Mouse (Mus musculus) urinary bladder, postnatal 4 days (tissue): ENCODE measurements around the gene Lyst.
"Not testable (repeated sequence)": the region's sequence is repeated elsewhere in the genome, so short reads cannot be mapped to it uniquely, and the experiment has no call there.

Experiments used
- DNase-seq, 2 experiments: peaks; one replicate each; pipeline ENCODE4 v3.0.0; 2021 to 2022; ENCODE audit warnings: low spot score in 2 of 2

The Lyst gene

GRCm38 (mm10) chr13:13635224-13635623 lies 45.0 kb downstream of the Lyst start:
- no peak for DNase-seq

GRCm38 (mm10) chr13:13637577-13637976 lies 47.4 kb downstream of the Lyst start:
- no peak for DNase-seq

DNA sequence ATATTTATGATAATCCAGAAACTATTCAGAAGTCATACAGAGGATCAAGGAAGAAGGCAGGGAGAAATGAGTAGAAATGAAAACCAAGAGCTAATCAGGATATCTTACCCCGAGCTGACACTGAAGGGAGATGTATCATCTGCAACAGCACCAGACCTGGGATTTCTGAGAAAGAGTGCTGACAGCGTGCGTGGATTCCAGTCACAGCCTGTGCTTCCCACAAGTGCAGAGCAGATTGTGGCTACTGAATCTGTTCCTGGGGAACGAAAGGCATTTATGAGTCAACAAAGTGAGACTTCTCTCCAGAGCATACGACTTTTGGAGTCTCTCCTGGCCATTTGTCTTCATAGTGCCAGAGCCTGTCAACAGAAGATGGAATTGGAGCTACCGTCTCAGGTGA lies 47.8 kb downstream of the Lyst start:
- no peak for DNase-seq

GRCm38 (mm10) chr13:13638725-13639124 lies 48.5 kb downstream of the Lyst start:
- no peak for DNase-seq

GRCm38 (mm10) chr13:13647296-13647695 lies 57.1 kb downstream of the Lyst start:
- no peak for DNase-seq

DNA sequence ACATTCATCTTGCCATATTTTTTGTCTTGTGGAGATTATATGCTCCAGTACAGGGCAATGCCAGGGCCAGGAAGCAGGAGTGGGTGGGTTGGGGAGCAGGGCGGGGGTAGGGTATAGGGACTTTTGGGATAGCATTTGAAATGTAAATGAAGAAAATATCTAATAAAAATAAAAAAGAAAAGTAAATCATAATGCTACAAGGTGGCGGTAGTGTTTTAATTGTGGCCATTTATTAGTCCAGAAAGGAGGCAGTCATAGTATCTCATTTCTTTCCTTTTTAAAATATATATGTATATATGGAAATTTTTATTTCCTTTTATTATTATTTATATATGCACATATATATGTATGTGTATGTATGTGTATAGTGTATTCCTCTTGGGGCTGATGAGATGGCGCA lies 65.3 kb downstream of the Lyst start:
- no peak for DNase-seq

DNA sequence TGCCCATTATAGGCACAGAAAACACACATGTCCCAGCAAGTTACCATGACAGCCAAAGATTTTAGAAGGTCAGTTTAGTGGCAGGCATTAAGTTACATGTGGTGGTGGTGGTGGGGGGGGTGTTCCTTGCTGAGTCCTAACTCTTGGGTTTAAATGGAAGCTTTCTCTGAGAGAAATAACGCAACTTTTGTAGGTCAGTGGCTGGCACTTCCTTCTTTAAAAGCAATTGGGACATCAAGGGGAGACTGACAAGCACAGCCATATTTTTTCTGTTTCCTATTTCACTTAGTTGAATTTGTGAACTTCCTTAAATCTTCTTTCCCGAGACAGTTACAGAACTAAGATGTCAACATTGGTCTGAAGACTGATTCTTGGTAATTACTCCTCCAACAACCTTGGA lies 75.9 kb downstream of the Lyst start:
- not testable (repeated sequence) for DNase-seq

DNA sequence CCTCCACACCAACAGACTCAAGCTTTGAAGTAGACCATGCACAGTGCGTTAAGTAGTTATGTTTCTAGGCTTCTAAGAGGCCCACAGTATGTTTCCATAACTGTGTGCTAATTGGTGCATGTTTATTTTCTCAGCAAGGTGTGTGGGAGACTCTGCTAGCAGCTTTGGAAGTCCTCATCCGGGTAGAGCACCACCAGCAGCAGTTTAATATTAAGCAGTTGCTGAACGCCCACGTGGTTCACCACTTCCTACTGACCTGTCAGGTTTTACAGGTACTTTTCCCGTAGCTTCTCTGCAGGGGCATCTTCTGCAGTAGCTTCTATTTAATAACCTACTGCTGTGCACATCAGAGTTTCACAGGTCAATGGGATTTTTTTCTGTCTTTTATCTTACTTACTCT lies 80.5 kb downstream of the Lyst start:
- no peak for DNase-seq

DNA sequence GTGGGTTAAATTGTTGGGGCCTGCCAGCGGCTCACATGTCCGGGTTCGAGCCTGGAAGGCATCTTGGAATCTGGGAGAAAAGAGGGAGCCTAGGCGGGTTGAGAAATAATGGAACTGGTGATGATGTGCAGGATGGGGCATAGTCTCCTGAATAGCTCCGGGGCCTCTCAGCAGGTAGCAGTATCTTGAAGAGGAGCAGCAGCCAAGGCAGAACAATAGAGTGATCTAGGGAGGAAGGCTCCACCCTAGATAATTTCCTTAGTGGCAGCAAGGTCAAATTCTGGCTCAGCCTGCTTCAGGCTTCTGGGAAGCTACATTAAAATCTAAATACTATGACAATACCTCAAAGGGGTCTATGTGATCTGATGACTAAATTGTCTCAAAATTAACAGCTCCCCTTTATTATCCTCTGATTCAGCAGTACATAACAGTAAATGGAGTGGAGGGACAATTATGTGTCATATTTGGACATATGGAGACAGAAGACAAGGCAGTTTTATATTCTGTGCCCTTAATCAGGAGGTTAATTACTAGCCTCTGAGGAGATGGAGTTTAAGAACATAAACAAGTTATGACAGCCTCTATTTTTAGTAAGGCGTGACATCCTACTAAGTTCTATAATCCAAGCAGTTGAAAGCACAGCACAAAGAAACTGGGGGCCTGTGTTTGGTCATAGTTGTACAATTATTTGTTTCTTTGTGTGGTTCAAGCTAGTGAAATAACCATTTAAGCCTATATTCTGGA lies 81.6 kb downstream of the Lyst start:
- no peak for DNase-seq

- DNase-seq = no peak
Measured at GRCm38 (mm10) chr13:13674669-13675343, 84.6 kb downstream of the Lyst start.

DNA sequence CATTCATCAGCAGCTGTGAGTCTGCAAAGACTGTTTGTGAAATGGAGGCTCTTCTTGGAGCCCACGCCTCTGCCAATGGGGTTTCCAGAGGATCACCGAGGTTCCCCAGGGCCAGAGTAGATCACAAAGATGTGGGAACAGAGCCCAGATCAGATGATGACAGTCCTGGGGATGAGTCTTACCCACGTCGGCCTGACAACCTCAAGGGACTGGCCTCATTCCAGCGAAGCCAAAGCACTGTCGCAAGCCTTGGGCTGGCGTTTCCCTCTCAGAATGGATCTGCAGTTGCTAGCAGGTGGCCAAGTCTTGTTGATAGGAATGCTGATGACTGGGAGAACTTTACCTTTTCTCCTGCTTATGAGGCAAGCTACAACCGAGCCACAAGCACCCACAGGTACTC lies 87.7 kb downstream of the Lyst start:
- no peak for DNase-seq

GRCm38 (mm10) chr13:13681642-13682041 lies 91.4 kb downstream of the Lyst start:
- no peak for DNase-seq

DNA sequence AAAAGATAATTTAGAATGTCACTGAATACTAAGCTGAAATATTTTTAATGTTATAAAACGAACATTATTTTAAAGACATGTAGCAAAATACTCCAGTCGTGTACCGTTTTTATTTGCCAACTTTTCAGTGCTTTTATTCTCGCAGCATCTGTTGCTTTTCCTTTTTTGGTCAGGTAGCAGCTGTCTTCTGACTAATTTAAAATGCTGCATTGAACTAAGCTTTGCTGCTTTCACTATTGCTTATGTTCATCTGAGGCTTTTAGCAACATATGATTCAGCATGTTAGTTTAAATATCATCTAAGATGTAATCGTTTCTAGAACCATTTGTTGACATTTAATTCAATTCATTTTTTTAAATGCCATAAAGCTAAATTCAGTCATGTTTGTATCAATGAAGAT lies 113.3 kb downstream of the Lyst start:
- no peak for DNase-seq

DNA sequence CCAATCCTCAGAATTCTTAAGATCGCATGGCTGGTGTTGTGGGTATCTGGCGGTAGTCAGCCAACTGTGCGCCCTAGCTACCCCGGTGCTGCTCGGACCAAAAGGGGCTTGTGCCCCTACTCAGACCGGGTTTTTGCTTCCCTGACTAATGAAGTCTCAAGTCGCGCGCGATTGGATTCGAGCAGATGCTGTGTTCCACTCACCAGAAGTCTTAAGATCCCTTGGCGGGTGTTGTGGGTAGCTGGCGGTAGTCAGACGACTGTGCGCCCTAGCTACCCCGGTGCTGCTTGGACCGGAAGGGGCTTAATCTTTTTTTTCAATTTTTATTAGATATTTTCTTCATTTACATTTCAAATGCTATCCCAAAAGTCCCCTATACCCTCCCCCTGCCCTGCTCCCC lies 131.2 kb downstream of the Lyst start:
- DNase-seq = not testable (repeated sequence)

DNA sequence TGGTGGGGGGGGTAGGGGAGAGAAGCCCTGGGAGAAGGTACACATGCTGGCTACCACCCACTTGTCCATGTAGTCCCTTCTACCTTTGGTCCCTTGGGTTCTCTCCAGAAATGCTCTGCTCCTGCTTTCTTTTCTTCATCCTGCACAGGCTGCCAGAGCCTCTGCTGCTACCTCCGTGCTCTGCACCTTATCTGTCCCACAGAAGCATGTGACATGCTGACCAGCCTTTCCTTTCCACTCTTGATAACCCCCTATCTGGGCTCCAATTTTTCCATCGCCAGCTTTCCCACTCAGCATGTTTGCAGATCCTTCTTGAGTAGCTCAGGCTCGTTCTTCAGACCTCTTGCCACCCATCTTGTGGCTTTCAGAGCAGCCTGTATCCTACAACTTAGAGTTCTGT lies 133.1 kb downstream of the Lyst start:
- no peak for DNase-seq

DNA sequence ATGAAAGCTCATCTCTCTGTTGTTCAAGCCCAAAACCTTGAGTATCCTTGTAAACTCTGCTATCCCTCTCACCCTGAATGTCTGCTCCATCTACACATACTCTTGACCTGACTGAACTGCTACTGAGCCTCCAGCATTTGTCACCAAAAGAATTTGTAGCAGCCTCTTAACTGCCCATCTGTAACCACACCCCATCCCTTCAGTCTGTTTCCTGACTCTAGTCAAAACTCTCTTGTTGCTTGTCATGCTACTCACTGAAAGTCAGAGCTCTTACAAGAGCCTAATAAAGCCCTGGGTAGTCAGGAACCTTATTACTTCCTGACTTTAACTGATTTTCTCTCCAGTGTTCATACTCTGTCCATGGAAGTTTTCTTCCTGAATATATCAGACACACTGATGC lies 133.6 kb downstream of the Lyst start:
- no peak for DNase-seq

GRCm38 (mm10) chr13:13739232-13739631 lies 149.0 kb downstream of the Lyst start:
- DNase-seq = no peak

DNA sequence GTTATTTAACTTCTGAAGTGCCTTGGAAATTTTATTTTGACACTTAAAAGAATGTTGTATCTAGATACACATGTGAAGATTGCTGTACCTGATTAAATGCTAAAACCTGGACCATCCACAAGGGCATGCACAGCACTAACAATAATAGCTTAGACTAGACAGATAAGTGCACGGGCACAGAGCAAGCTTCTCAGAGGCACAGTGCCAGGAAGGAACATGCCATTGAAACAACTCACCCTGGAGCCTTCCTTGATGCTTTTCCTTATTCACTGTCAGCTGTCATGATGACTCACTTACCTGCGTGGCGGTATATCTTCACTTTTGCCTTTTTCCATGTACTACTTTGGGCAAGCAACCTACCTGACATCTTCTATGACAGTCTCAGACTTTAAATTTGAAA lies 155.7 kb downstream of the Lyst start:
- no peak for DNase-seq

- no peak for DNase-seq
Measured at GRCm38 (mm10) chr13:13775778-13776494, 185.7 kb downstream of the Lyst start.

GRCm38 (mm10) chr13:13777052-13777451 lies 186.9 kb downstream of the Lyst start:
- no peak for DNase-seq

DNA sequence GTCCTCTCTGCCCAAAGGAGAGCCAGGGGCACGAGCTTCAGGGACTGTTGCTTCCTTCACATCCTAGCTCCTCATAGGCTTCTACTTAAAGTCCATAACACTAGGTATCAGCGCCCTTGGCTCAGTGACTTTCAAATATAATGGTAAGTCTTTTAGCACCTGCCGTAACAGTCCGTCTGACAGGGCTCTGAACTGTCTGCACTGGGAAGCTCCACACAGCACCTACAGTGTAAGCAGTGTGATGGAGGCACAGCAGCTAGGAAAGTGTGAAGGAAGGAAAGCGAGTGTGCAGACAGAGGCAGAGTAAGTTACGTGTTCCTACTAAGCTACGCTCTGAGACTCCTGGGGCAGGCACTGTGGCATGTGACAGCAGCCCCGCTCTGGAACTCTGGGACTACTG lies 187.5 kb downstream of the Lyst start:
- no peak for DNase-seq

GRCm38 (mm10) chr13:13778837-13779458 lies 188.8 kb downstream of the Lyst start:
- DNase-seq = no peak
